Mouse (Mus musculus) cerebellum, postnatal 25 days (tissue): ENCODE results near the gene Ephb3.

Experiments used
- DNase-seq, 2 experiments: peaks; one replicate each; pipeline ENCODE4 v3.0.0; 2021; ENCODE audit warnings: mixed read lengths in 2 of 2

Ephb3 gene

DNA sequence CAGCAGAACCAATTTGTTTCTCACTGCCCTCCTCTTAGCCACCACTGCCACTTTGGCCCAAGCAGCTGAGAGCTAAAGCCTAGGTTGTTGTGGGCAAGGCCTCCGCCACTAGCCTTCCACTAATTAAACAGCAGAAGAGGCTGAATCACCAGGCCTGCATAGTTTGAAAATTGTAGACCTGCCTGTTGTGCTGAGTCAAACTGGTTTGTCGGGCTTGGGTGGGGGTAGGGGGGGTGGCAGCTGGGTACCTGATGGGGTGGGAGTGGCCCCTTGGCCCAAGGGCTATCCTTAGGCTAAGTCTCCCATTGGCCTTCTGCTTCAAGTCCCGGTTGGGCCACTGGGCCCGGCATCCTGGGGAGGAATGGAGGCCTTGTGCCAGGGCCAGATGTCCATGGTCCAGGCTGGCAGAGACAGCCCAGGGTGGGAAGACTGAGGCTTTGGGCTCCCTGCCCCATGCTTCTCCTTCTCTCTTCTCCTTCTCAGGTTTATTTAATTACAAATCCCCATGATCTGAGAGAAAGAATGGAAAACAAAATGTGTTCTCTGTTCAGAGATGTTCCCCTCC, 3.5 kb downstream of the Ephb3 start:
- DNase-seq = no peak

GRCm38 (mm10) chr16:21209290-21209689, 4.7 kb downstream of the Ephb3 start:
- no peak for DNase-seq

DNA sequence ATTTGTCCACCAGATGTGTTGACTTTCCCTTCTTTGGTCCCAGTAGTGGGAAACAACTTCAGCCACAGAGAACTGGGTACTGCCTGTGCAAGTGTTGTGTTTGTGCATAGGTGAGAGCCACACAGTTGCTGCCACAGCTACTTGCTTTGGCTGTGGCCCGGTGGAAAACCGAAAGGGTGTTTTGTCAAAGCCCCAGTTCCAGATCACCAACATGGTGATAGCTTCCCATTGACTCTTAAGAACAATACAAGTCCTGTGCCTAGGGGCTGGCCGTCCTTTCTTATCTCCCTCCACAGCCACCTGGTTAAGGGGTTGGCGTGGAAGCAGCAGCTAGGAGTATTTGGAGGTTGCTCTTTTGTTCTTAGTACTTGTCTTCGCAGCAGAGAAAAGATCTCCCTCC, 5.6 kb downstream of the Ephb3 start:
- no peak for DNase-seq

GRCm38 (mm10) chr16:21210667-21211338, 6.2 kb downstream of the Ephb3 start:
- peak; percentile 71 to 81 for DNase-seq

GRCm38 (mm10) chr16:21211501-21211900, 6.9 kb downstream of the Ephb3 start:
- DNase-seq = no peak

- DNase-seq = no peak
These were observed 7.8 kb downstream of the Ephb3 start for GRCm38 (mm10) chr16:21212369-21212768.

DNA sequence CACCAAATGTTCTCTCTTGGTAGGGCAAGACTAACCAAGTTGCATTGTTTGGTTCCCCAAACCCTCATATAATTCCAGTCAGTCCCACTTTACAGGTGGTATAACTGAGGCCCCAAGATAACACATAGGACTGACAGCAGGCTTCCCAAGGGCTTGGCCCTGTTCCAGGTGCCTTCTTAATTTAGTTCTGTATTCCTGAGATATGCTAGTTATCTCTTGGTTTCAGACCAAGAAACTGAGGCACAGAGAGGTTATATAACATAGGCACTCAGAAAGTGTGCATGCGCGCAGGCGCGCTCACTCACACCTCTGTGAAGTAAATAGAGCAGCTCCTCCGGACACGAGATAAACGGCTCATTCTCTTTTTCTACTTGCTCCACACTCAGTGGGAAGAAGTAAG, 9.4 kb downstream of the Ephb3 start:
- no peak for DNase-seq

- peak in 1 of 2 experiments; percentile 35 for DNase-seq
These were observed 10.2 kb downstream of the Ephb3 start for GRCm38 (mm10) chr16:21214803-21215202.

GRCm38 (mm10) chr16:21216047-21216446, 11.5 kb downstream of the Ephb3 start:
- DNase-seq = peak; percentile 33 to 54

- no peak for DNase-seq
These were observed 12.7 kb downstream of the Ephb3 start for GRCm38 (mm10) chr16:21217233-21217632.

- no peak for DNase-seq
These were observed 15.1 kb downstream of the Ephb3 start for GRCm38 (mm10) chr16:21219656-21220055.

GRCm38 (mm10) chr16:21223038-21223437, 18.5 kb downstream of the Ephb3 start:
- DNase-seq = peak in 1 of 2 experiments; percentile 38

- DNase-seq = no peak
These were observed 20.2 kb downstream of the Ephb3 start for GRCm38 (mm10) chr16:21224648-21225240.

- DNase-seq = no peak
These were observed 22.1 kb downstream of the Ephb3 start for GRCm38 (mm10) chr16:21226629-21227028.

DNA sequence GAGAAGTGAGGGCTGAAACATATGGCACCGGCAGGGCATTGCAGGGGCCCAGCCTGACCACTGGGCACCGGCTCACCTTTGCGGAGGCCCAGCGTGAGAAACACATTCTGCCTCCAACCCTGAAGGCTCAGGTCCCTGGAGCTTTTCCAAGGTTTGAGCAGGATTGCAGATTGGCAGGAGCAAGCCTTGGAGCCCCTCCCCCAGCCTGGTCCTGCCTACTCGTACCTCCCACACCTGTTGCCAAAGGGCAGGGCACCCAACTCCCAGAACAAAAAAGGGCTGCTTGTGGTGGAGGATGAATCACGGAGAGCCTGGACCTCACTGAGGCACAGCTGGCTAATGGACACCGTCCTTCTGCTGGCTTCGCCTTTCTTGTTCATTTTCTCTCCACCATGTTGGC, 30.6 kb downstream of the Ephb3 start:
- peak in 1 of 2 experiments; percentile 33 for DNase-seq

GRCm38 (mm10) chr16:21238722-21239121, 34.2 kb downstream of the Ephb3 start:
- DNase-seq = peak in 1 of 2 experiments; percentile 29

DNA sequence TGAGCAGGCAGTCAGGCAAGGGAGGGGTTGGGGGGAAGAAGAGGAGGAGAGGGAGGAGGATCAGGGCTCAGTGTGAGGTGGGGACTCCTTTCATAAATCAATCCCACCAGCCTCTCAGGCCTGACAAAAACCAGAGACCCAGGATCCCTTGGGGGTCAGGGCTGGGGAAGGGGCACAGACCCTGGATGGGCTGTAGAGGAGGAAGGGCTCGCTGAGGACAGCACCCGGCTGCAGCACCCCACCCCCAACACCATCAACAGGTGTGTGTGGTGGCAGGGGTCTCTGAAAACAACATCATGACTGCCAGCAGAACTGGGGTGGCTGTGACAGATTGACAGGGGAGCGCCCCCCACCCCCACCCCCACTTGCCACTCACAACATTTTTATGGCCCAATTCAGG, 36.0 kb downstream of the Ephb3 start:
- no peak for DNase-seq

- no peak for DNase-seq
These were observed 36.5 kb downstream of the Ephb3 start for GRCm38 (mm10) chr16:21241030-21241429.

GRCm38 (mm10) chr16:21242946-21243345, 38.4 kb downstream of the Ephb3 start:
- no peak for DNase-seq

DNA sequence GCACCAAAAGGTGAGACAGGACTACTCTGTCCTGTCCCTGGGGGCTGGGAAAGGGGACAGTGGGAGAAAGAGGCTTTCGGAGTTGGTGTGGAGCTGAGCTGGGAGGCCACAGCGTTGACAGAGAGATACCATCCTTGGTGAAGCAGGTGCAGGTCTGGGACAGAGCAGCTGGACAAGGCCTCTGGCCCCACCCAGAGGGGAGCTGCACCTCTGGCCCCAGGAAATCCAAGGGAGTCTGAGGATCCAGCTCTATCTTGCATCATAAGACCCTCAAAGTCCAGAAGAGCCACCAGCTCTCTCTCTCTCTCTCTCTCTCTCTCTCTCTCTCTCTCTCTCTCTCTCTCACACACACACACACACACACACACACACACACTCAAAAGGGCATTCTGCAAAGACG, 40.2 kb downstream of the Ephb3 start:
- DNase-seq = no peak

GRCm38 (mm10) chr16:21245387-21245786, 40.8 kb downstream of the Ephb3 start:
- no peak for DNase-seq

DNA sequence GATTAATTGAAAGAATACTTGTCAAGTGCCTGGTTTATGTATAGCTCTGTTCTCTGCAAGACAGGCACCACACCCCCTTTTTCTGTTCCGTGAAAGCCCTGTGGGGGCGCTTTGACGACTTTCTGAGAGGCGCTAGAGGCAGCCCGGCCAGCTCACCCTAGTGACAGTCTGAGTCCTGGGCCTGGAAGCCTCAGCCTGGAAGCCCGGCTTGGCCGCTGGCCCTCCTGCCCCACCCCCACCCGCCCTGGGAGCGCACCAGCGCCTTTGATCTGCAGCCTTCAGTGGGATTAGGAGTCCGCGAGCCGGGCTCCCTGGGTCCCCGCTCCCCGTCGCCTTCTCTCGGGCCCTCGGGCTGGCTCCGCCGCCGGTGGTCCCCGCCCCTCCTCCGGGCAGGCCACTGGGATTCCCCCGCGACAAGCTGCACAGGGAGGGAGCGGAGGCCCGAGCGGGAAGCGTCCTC, 41.4 kb downstream of the Ephb3 start:
- peak; percentile 77 to 87 for DNase-seq

DNA sequence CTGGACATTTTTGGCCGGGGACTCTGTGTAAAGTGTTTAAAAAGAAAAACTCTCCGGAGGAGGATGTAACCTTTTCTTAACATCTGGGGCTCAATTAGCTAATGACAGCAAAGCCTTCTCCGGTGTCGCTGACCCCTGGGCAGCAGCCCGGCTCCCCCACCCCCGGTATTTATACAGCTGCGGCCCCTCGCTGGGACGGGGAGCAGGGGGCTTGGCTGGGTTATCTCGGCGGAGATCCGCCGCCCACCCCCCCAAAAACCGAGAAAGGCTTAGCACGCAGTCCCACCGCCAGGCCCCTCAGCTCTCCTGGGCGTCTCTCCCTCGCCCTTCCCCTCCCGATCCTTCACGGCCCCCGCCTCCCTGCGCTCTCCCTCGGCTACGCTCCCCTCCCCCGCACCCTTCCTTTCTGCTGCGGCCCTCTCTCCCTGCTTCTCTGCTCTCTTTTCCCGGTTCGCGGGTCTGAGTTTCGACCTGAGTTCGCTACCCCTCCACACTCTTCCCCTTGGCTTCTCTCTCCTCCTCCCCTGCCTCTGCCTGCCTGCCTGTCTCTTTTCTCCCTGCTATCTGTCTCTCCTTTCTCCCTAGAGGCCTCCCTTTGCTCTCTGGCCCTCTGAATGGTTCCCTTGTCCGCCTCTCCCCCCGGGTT, 42.0 kb downstream of the Ephb3 start:
- DNase-seq = peak in 1 of 2 experiments; percentile 34

DNA sequence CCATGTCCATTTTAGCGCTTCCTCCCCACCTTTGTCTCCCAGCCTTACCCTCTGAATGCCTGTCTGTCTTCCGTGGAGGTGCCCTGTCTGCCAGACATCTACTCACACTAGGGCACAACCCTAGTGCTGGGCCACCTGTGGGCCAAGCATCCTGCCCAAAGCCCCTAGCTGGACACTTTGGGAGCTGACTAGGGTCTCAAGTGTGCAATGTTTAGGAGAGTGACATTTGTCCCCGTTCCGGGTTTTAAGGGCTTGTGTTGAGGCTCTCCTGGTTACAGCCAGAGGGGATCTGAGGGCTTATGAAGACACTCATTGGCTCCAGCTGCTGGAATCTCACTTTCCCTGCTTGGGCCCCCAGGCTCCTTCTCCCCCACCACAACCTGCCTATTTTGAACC, 42.5 kb downstream of the Ephb3 start:
- no peak for DNase-seq
